Mouse (Mus musculus) hindlimb bud, embryonic 11.5 days (tissue): ENCODE data around the gene Sp140.
"Not testable (repeated sequence)": the region's sequence is repeated elsewhere in the genome, so short reads cannot be mapped to it uniquely, and the experiment has no call there.

ENCODE experiments used
- DNase-seq: peaks from one replicate; pipeline ENCODE4 v3.0.0-alpha.2; 2012; ENCODE audit warnings: low read depth, low spot score; ENCODE audit errors: extremely low spot score

Sp140 gene

GRCm38 (mm10) chr1:85638144-85638543 is 38.0 kb downstream of the Sp140 start:
- not testable (repeated sequence) for DNase-seq

GRCm38 (mm10) chr1:85649881-85650280 is 49.7 kb downstream of the Sp140 start, which contains the start of gene Sp100:
Gene Sp100, plus strand, starts transcription at chr1:85649988.
- DNase-seq: not testable (repeated sequence)

- DNase-seq: not testable (repeated sequence)
Observed at GRCm38 (mm10) chr1:85650524-85650923, 50.3 kb downstream of the Sp140 start.

- not testable (repeated sequence) for DNase-seq
Observed at GRCm38 (mm10) chr1:85651770-85652275, 51.6 kb downstream of the Sp140 start.

GRCm38 (mm10) chr1:85657211-85657610 is 57.0 kb downstream of the Sp140 start:
- not testable (repeated sequence) for DNase-seq

GRCm38 (mm10) chr1:85664266-85664665 is 64.1 kb downstream of the Sp140 start:
- DNase-seq: no peak

GRCm38 (mm10) chr1:85680226-85680625 is 80.0 kb downstream of the Sp140 start:
- no peak for DNase-seq

GRCm38 (mm10) chr1:85686666-85687065 is 86.5 kb downstream of the Sp140 start:
- no peak for DNase-seq

GRCm38 (mm10) chr1:85687346-85687745 is 87.2 kb downstream of the Sp140 start:
- no peak for DNase-seq

GRCm38 (mm10) chr1:85690544-85690943 is 90.4 kb downstream of the Sp140 start:
- no peak for DNase-seq

- no peak for DNase-seq
Observed at GRCm38 (mm10) chr1:85692281-85692680, 92.1 kb downstream of the Sp140 start.

GRCm38 (mm10) chr1:85693280-85693679 is 93.1 kb downstream of the Sp140 start:
- DNase-seq: no peak
